Mouse (Mus musculus) urinary bladder, postnatal 25 days (tissue): ENCODE measurements around the gene Gm10037.
A peak's percentile ranks its signal among the peaks of the same experiment; 100 is the strongest.
"Not testable (repeated sequence)": the region's sequence is repeated elsewhere in the genome, so short reads cannot be mapped to it uniquely, and the experiment has no call there.

Experiments used
- DNase-seq: peaks from one replicate; pipeline ENCODE4 v3.0.0; 2022; ENCODE audit warnings: low spot score

Gene Gm10037

DNA sequence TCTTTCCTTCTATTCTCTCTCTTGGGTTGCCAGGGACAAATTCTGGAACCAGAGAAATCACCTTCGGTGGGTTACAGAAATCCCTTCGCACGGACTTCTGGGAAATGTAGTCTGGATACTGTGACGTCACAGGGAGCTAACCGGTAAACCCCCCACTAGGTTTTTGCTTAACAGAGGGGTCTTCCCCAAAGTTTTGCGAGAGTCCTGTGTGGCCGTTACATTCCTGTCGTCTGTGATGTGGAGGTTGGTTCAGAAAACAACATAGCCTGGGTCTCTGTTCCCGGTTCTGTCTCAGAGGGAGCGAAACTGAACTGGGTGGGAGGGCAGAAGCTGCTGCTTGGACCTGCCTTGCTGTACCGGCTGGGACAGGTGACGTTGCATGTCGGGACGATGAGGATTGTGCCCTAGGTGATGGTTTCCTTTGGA is at the start of gene Gm10037:
TSS of gene Gm10037 (plus strand) at position 196 of the 426 bp plus-strand sequence.
- DNase-seq = peak; percentile 40

DNA sequence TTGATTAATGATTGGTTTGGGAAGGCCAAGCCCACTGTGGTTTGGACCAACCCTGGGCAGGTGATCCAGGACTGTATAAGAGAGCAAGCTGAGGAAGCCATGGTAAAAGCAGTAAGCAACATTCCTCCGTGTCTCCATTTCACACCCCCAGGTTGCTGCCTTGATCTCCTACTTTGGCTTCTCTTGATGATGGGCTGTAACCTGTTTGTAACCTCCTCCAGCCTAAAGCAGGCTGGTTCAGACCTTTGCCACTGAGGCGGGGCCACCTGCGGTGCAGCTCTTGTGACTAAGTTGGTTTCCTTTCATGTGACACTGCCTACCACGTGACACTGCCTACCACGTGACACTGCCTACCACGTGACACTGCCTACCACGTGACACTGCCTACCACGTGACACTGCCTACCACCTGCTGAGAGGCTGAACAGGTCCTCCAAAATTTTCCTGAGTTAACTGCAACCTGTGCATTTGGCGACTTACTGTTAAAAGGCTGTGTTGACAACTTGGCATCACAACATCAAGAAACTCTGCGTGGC is 38.9 kb upstream of the Gm10037 start:
- DNase-seq = no peak

DNA sequence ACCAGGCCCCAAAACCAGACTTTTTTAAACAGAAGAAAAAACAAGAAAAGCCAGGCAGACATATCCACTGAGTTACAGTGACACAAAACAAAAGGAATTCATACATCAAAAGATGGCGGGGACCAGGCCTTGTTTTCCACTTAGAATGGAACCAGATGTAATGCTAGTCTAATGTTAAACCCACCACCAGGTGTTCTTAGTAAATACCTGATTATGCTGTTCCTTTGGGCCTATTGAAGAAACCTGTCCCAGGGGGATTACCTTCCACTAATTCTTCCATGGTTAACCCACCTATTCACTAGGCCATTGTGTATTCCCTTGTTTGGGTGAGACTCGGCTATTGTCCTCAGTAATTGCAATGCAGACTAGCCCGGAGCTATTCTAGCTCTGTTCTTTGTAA is 32.3 kb upstream of the Gm10037 start:
- no peak for DNase-seq

DNA sequence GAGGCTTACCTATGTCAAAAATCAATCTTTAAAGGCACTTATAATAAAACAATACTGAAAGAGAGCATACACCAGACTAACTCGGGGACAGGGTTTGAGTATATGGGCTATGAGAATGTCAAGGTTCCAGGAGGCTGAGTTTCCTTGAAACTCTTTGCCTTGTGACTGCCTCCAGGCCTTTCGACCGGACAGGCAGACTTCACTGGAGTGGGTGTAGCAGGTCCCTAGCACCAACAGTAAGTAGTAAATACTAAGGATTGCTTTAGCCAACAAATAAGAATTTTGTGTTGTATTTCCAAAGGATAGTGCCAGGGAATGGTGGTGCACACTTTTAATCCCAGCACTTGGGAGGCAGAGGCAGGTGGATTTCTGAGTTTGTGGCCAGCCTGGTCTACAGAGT is 31.8 kb upstream of the Gm10037 start:
- DNase-seq = not testable (repeated sequence)

DNA sequence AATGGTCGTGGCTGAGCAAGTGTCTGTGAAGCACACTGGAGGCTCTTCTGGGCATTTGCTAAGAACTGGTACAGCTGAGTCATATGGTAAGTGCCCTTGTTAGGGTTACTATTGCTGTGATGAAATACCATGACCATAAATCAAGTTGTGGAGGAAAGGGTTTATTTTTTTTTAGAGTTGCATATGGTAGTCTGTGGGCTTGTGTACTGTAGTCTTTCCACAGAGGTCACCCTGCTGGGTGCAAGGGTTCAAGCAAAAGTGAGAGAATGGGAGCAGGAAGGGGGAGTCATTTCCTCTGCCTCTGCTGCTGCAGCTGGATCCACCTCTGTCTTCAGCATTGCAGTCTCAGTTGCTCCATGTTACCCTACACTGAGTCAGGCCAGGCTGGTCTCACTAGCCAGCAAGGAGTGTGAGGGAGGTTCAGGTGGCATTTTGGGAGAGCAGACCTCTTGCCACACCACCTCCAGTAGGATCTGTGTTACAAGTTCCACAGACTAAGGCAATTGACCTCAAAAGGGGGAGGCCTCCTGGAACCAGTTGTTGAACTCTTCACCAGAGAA is 19.2 kb upstream of the Gm10037 start:
- DNase-seq = no peak

DNA sequence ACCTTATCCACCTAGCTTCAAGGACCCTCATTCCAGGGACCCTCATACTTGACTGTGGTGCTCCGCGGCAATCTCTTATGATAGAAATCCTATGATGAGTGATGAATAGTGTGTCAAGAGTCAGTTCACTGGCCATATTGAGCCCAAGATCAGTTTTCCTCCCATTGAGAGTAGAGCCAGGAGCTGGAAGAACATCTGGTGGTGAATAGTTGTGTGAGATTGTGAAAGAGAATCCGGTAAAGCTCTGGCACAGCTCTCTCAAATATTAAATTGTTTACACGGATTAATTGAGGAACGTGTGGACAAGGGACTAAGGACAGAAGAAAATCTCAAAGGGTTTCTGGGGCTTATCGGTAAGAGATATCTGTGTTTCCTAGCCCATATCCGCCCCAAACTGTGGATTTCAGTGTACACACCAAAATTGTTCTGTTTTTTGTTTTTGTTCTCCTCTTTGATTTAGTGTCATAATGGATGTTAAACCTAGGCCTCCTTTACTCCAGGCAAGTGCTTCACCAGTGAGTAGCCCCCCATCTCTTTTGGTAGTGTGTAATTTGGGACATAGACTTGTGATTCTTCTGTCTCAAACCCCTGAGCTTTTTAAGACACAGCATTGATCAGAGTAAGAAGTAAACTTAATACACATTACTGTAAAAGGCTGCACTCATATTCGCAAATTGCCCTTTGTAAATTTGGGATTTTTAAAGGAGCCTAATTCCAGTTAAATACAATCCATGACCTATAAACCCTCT is 17.8 kb upstream of the Gm10037 start:
- DNase-seq = no peak

- peak; percentile 61 for DNase-seq
Observed at GRCm38 (mm10) chr13:67813710-67814660, 16.9 kb upstream of the Gm10037 start, which contains the start of gene Zfp273. Gene Zfp273, plus strand, starts transcription at chr13:67813740.

- no peak for DNase-seq
Observed at GRCm38 (mm10) chr13:67818636-67819035, 12.3 kb upstream of the Gm10037 start.

DNA sequence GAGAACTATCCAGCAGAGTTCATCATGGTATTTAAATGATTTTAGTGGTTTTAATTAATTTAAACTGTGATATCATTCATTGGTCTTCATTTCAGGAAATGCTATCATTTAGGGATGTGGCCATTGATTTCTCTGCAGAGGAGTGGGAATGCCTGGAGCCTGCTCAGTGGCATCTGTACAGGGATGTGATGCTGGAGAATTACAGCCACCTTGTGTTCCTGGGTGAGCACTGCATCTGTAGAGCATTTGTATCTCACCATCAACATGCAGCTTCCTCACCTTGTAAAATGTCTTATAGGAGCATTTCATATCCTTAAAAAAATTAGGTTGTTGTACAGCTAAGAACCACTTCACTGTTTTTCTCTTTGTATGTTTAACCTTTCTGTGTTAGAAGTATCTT is 2.2 kb downstream of the Gm10037 start:
- DNase-seq = not testable (repeated sequence)

DNA sequence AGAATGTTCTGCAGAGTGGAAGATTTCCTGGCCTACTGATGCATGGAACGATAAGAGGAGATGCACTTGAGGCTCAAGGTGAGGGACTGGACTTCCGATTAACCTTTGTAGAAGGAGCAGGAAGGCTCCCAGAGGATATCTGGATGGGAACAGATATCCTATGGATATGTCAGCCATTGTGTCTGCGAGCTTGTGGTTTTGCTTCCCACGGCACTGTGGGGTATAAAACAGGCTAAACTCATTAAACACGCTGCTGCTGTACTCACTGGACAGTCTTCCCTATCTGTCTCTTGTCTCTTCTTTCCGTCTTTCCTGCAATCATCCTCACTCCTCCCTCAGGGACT is 12.8 kb downstream of the Gm10037 start:
- DNase-seq = no peak

GRCm38 (mm10) chr13:67844119-67844852 is 13.4 kb downstream of the Gm10037 start:
- DNase-seq = peak; percentile 42

GRCm38 (mm10) chr13:67844853-67845194 is 13.9 kb downstream of the Gm10037 start:
- no peak for DNase-seq

DNA sequence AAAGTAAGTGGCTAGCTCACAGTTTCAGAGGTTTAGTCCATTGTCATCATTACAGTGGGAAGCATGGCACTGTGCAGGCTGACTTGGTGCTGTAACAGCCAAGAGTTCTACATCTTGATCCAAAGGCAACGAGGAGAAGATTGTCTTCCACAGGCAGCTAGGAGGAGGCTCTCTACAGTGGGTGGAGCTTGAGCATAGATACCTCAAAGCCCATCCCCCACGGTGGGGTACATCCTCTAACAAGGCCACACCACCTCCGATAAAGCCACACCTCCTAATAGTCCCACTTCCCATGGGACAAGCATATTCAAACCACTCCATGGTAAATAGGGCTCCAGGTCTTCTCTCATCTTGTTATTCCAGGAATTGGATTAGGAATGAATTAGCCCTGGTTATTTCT is 19.5 kb downstream of the Gm10037 start:
- no peak for DNase-seq

DNA sequence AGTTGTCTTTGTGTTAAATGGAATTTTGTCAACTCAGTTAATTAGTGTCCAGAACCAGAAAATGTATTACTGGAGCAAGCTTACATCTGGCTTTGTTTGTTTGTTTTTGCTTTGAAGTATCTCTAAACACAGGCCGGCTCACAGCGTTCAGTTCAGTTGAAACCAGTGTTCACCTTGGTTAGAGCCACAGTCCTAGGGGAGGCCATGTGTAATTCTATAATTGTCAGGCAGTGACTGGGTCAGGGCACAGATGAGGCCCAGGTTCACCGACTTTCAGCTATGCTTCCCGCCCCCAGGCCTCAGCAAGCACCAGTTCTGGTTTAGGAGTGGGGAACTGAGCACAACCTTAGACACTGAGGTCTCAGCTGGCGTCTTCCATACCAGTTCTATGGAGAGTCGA is 22.2 kb downstream of the Gm10037 start:
- DNase-seq = no peak

- DNase-seq = no peak
Observed at GRCm38 (mm10) chr13:67853983-67854382, 23.1 kb downstream of the Gm10037 start.

GRCm38 (mm10) chr13:67857317-67857716 is 26.4 kb downstream of the Gm10037 start:
- no peak for DNase-seq

DNA sequence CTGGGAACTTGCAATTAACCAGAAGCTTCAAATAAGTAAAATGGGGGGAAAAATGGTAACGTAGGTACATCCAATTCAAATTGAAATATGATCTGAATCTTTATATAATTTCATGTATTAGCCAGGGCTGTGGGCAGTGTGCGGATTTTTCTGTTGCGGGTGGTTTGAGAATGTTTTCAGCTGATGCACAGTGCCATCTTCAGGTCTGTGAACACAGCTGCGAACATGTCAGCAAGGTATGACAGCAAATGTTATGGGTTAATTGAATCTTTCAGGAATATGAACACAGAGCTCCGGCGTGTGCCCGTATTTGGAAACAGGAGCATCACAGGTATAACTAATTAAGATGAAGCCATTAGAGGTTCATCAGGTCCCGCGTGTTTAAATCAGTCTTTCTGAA is 31.6 kb downstream of the Gm10037 start:
- DNase-seq = no peak

DNA sequence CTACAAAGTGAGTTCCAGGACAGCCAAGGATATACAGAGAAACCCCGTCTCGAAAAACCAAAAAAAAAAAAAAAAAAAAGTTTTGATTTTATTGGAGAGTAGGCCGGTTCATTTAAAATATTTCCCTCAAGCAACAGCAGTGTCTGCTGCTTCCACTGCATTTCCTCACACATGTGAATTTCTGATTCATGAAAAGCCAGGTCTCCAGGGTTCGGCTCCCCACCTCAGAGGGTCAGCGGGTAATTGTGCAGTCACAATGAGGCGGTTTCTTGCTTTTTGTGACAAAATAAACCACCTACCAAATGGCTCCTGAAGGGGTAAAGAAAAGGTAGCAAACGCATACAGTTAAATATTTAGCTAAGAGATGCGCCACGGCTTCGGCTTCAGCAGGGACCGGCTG is 32.1 kb downstream of the Gm10037 start, which contains the start of gene BC048507:
TSS of gene BC048507 (plus strand) at position 301 of the 400 bp plus-strand sequence.
- no peak for DNase-seq

DNA sequence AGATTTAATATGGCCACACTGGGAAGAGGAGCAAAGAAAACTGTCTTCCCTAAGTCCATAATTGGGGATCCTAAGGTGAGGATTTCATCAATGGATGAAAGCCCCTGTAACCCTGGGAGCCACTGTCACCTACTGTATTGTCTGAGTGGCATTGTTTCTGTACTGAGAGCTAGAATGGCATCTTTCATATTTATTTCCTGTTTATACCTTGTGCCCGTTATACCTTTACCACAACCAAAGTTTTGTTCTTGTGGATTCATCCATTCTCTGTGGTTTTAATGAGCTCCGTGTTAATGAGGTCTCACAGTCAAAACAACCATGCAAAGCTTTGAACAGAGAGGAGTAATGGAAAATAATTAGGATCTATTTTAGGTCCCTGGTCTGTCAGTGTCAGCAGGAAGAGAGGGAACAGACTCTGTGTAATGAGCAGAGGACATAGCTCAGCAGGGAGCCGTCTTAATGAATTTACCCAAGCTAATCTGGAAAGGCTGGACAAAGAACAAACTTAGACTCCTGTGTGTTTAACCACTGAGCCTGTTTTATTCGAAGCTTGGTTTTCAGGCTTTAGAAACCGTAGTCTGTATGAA is 34.0 kb downstream of the Gm10037 start:
- no peak for DNase-seq

DNA sequence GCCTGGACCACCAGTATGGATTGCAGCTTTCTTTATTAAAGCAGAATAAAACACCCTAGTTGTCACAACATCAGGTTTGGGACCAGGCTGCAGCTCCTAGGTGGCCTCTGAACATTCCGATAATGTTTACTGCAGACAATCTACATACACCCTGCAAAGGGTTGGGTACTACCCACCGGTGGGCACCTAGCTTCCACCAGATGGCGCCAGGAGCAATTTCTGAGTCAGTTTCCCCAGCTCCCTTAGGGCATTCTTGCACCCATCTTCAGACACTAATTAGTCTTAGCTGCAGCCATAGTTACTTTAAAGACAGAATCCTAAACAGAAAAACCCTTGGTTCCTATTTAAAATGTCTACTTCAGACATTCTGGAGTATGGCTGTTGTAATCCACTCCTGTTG is 37.0 kb downstream of the Gm10037 start:
- no peak for DNase-seq

DNA sequence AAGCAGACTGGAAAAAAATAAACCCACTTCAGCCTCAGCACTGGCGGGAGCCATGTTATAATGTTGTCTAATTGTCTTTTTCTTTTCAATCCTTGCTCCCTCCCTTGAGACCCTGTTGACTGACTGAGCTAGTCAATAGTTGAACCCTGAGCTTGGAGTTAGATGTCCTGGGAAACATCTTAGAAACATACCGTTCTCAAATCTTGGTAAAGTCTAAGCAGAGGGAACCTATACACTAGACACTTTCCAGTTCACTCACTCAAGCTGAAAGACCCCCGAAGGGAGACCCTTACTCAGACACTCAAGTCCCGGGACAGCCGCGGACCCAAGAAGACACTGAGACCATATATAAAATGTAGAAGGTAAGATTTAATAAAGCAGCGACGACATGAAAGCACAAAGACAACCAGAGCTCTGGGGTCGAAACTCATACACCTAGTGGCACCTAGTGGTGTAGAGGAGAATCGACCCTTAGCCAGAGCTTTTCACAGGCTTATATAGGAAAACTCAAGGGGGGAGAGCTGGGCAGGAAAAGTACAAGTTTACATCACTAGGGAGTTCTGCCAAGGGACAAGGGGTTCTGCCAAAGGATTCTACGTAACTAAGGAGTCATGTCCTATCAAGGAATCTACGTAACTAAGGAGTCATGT is 45.3 kb downstream of the Gm10037 start:
- DNase-seq = not testable (repeated sequence)
